Mouse (Mus musculus): Measurements from ENCODE around the gene Cdk6. TPM values are rescaled to one million over a fixed set of nuclear protein-coding genes. Genes with fewer than 3 reads are reported as not detected.
"Not testable (repeated sequence)": the region's sequence is repeated elsewhere in the genome, so short reads cannot be mapped to it uniquely, and the experiment has no call there.

Gene Cdk6
- total RNA-seq, 2 experiments from 2014 or later: 179 to 200 TPM

- no peak for ATAC-seq (replicated peaks; ENCODE audit: low FRiP score, low TSS enrichment, poor library complexity, severe bottlenecking)
These were observed 185.9 kb downstream of the Cdk6 start for GRCm38 (mm10) chr5:3527041-3527691.

DNA sequence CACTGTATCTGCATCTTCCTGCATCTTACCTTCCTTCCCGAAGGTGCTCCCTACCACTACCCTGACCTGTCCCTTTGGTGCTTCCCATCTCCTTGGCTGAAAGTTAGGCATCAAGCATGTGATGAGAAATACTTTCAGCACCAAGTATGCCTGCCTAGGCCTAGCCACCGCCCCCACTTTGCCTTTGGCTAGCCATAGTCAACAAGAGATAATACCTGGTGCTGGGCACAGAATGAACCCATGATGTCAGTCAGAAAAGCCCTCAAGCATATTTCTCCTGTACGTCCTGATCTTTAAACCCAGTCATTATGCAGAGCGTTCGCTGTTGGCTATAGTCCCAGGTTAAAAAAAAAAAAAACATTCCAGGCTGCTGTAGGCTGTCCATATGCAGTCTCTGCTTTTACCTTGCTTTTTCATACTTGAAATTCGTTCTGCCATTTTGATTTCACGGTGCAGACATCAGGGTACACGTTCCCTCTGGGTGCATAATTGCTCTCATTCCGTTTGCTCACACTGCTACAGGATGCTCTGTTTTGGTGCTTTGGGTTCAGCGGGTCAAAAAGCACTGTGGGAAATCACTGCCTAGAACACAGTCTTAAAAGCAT, 188.4 kb downstream of the Cdk6 start:
- ATAC-seq (replicated peaks; ENCODE audit: low FRiP score, low TSS enrichment, poor library complexity, severe bottlenecking): no peak

DNA sequence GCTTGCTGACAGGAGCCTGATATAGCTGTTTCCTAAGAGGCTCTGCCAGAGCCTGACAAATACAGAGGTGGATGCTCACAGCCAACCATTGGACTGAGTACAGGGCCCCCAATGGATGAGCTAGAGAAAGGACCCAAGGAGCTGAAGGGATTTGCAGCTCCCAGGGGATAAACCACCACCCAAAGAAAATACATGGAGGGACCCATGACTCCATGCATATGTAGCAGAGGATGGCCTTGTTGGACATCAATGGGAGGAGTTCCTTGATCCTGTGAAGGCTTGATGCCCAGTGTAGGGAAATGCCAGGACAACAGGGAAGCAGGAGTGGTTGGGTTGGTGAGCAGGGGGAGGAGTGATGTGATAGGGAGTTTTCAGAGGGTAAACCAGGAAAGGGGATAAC, 190.8 kb downstream of the Cdk6 start:
- not testable (repeated sequence) for ATAC-seq (replicated peaks; ENCODE audit: low FRiP score, low TSS enrichment, poor library complexity, severe bottlenecking)

- ATAC-seq (replicated peaks; ENCODE audit: low FRiP score, low TSS enrichment, poor library complexity, severe bottlenecking): no peak
These were observed 195.4 kb downstream of the Cdk6 start for GRCm38 (mm10) chr5:3536592-3537212.

DNA sequence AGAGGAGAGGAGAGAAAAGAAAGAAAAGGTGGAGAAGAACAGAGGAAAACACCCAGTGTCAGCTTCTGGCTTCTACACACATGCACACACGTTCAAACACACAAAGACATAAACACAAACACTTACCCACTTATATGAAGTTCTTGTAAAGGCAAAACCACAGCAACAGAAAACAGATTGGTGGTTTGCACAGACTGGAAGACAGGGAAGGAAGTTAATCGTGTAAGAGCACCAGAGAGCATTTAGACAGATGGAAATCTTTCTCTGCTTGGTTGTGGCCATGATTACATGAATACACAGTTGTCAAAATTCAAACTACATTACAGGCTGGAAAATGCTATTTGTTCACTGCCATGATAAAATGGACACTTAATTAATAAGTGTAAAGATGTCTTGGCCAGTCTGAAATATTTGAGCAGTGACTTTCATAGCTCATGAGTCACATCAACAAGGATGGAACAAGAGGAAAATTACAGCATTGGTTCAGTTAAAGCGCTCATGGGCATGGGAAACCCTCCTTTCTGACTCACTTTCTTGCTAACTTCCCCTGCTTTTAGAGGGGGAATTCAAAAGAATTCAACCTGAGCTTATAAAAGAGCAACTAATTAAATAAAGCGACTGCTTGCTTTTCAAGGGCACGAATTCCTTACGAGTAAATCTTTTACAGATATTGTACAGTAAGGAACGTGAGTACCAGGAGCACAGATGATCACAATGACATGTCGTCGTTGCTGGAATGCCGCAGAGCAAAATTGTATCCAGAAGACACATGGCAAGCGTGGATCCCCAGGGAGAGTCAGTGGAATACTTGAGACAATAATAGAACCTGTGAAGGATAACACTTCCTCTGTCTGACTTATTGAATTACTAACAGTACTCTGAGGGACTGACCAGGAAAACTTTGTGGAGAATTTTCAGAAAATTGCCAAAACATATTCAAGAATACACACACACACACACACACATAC, 197.5 kb downstream of the Cdk6 start:
- ATAC-seq (replicated peaks; ENCODE audit: low FRiP score, low TSS enrichment, poor library complexity, severe bottlenecking): no peak

GRCm38 (mm10) chr5:3541871-3542270, 200.6 kb downstream of the Cdk6 start:
- ATAC-seq (replicated peaks; ENCODE audit: low FRiP score, low TSS enrichment, poor library complexity, severe bottlenecking): no peak

DNA sequence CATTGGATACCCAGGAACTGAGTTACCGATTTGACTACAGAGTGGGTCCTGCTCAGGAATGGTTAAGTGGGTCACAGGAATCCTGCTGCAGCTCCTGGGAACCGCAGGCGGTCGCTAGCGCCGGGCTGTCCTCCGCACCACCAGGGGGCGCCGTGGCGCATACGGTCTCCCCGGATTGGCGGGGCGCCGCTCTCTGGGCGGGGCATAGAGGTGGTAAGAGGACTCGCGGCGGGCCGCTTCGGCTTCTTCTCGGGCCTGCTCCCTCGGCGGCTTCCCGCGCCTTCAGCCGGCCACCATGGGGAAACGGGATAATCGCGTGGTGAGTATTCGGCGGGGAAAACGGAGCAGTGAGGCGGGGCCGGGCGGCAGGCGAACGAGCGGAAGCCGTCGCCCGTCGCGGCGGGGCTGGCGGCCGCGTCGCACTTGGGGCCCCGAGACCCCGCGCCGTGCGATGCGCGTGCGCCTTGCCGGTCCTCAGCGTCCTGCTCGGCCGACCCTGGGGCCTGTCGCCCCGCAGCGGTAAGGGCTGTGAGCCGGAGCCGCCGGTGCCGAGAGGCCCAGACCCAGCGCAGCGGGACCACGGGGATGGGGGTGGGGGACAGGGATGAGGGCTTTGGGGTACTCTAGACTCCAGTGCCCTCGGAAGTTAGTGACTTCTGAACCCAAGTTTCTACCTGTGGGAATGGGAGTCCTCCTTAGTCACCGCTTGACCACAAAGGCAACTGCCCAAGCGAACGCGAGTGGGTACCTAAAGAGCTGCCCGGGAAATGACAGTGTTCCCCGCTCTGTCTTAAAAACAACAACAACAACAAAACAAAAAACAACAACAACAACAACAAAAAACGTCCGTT, 202.6 kb downstream of the Cdk6 start, which contains the start of gene Fam133b:
Fam133b (plus strand) TSS at position 205 of the 851 bp plus-strand sequence.
- peak; percentile 87 for ATAC-seq (replicated peaks; ENCODE audit: low FRiP score, low TSS enrichment, poor library complexity, severe bottlenecking)

DNA sequence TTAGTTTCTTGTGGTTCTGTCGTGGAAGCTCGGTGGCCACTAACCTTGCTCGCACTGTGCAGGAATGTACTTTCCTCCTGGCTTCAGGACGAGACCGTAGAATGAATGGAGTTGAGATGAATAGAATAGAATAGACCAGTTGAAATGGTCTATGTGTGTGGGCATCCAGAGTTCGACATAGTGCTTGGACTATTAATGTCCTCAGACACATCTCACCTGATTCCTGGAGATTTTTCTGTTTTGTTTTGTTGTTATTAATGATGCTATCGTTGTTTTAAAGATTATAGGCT, 203.1 kb downstream of the Cdk6 start:
- ATAC-seq (replicated peaks; ENCODE audit: low FRiP score, low TSS enrichment, poor library complexity, severe bottlenecking): no peak

- ATAC-seq (replicated peaks; ENCODE audit: low FRiP score, low TSS enrichment, poor library complexity, severe bottlenecking): no peak
These were observed 204.9 kb downstream of the Cdk6 start for GRCm38 (mm10) chr5:3546226-3546625.

DNA sequence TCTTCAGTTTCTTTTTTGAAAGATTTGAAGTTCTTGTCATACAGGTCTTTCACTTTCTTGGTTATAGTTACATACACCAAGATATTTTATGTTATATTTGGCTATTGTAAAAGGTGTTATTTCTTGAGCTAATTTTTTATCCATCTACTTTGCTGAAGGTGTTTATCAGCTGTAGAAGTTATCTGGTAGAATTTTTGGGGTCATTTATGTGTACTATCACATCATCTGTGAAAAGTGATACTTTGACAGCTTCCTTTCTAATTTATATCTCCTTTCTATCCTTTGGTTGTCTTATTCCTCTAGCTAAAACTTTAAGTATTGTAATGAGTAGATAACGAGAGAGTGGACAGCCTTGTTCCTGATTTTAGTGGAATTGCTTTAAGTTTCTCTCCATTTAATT, 210.2 kb downstream of the Cdk6 start:
- no peak for ATAC-seq (replicated peaks; ENCODE audit: low FRiP score, low TSS enrichment, poor library complexity, severe bottlenecking)

DNA sequence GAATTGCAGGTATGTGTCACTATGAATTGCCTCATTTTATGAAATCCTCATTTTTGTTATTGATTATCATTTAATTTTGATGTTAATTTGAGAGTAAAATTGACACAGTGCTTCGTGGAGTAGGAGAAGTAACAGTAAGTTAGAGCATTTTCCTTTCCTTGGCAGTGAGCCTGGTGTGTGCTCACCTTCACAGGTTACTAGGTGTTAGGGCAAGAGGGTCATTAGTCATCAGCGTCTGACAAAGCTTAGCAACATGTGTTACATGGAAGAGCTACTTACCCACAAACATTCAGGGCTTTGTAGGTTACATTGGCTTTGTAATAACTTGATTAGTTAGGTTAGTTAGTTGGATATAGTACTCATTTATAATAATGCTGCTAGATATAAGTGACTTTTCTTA, 212.9 kb downstream of the Cdk6 start:
- ATAC-seq (replicated peaks; ENCODE audit: low FRiP score, low TSS enrichment, poor library complexity, severe bottlenecking): no peak

DNA sequence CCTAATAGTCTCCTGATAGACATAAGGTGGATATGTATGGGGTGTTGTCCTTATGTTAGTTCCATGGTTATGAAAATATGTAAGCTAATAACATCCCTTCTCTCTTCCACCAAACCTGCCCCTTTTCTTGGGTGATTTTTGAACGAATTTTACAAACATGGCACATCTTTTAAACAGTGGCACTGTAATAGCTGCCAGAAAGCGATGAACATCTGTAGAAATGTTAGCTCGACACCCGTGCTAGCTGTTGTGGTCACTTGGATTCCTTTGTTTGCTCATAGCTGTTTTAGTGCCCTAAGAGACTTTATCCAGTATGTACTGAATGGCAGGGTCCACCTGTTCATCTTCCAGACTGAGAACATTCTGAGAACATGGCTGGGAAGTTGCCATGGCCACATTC, 230.0 kb downstream of the Cdk6 start, which contains the start of gene 1700109H08Rik:
1700109H08Rik (plus strand) TSS at position 301 of the 400 bp plus-strand sequence.
- ATAC-seq (replicated peaks; ENCODE audit: low FRiP score, low TSS enrichment, poor library complexity, severe bottlenecking): no peak

DNA sequence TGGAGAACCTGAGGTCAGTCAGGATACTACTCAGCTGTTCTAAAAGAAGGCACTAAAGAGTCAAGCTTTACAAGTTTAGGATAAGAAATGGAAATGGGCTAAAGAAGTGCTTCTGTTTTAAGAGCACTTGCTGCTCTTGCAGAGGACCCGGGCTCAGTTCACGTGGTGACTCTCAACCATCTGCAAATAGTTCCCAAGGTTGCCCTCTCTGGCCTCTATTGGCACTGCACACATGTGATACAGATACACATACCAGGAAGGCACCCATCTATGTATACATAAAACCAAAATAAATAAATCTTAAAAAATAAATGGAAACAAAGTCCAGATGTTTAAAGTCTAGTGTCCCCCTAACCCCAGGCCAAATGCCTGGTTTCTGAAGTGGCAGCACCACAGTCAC, 233.5 kb downstream of the Cdk6 start:
- 0 out of 2 replicates have a peak, but pooled peaks have one; percentile 54 for ATAC-seq (replicated peaks; ENCODE audit: low FRiP score, low TSS enrichment, poor library complexity, severe bottlenecking)

GRCm38 (mm10) chr5:3577939-3578338, 236.7 kb downstream of the Cdk6 start:
- no peak for ATAC-seq (replicated peaks; ENCODE audit: low FRiP score, low TSS enrichment, poor library complexity, severe bottlenecking)

GRCm38 (mm10) chr5:3579066-3579465, 237.8 kb downstream of the Cdk6 start:
- no peak for ATAC-seq (replicated peaks; ENCODE audit: low FRiP score, low TSS enrichment, poor library complexity, severe bottlenecking)

Measured in megakaryocyte-erythroid progenitor cell, adult 5-6 weeks (primary cell).